In the genomic region with DNA sequence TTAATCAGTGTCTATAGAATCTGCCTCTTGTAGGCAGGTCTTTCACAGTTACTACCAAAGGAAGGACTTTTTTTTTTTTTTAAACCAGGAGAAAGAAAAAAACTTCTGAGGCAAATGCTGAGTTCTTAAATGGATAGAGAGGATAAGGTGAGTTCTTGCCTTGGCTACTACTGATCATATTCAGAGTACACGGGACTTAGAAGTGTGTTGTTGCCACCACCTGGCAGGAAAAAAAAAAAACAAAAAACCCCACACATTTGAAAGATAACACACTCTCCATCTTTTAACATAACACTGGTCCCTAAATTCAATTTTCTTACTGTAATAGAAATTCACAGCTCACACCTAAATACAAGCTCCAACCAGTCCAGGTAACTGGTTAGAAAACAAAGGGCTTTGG, we compare ENCODE assay signal across 6 mouse cellular contexts.
"Had no signal": no experiment of that assay in that cellular context is flagged by ENCODE, and none has a peak within 500 bp of the region (broad histone marks: within the 10 kb centered on the region; RNA-seq: fewer than 3 reads in every experiment).

No protein-coding gene starts in this region.

- H3K36me3 ChIP-seq: neural tube, embryonic 13.5 days; stomach, embryonic 15.5 days had no signal

- H3K4me1 ChIP-seq: stomach, embryonic 15.5 days had no signal

- H3K9me3 ChIP-seq: neural tube, embryonic 13.5 days; stomach, embryonic 15.5 days had no signal

- H3K9ac ChIP-seq: neural tube, embryonic 13.5 days; stomach, embryonic 15.5 days had no signal

- H3K4me3 ChIP-seq: neural tube, embryonic 13.5 days; stomach, embryonic 15.5 days had no signal

- H3K4me2 ChIP-seq: neural tube, embryonic 13.5 days; stomach, embryonic 15.5 days had no signal

- H3K27me3 ChIP-seq: neural tube, embryonic 13.5 days; stomach, embryonic 15.5 days had no signal

- DNase-seq: right cerebral cortex, adult 18-20 months; right cerebral cortex, postnatal 25 days; thymus, adult 18-20 months had no signal

- H3K27ac ChIP-seq: neural tube, embryonic 13.5 days; stomach, embryonic 15.5 days; stomach, postnatal 0 days had no signal
